Mouse (Mus musculus) stomach, postnatal 0 days (tissue): Measurements from ENCODE around the gene Olfr171.
"Not testable (repeated sequence)": the region's sequence is repeated elsewhere in the genome, so short reads cannot be mapped to it uniquely, and the experiment has no call there.

ENCODE experiments used
- CTCF ChIP-seq: IDR thresholded peaks from 2 replicates; pipeline ENCODE4 v1.5.1; 2016; ENCODE audit warnings: antibody characterized with exemption, low read depth, mild to moderate bottlenecking, moderate library complexity
- EP300 ChIP-seq: optimal IDR thresholded peaks from 2 replicates; pipeline ENCODE3; 2016; ENCODE audit warnings: antibody characterized with exemption

- TF ChIP-seq CTCF, EP300: not testable (repeated sequence)
These were observed 17.9 kb downstream of the Olfr171 start, which contains the start of gene Olfr170 for GRCm38 (mm10) chr16:19611782-19612181.
